13 mouse cellular contexts compared by ENCODE assay signal in genomic region chr11:56169576-56169975, GRCm38 (mm10).
DNase-seq lines count a peak whose midpoint lies in the region; ATAC-seq and TF ChIP-seq lines count a peak whose summit lies in the region.
"Had no signal": no experiment of that assay in that cellular context is flagged by ENCODE, and none has a peak within 500 bp of the region (broad histone marks: within the 10 kb centered on the region; RNA-seq: fewer than 3 reads in every experiment).

No protein-coding gene starts in this region.

- no peaks in the 10 kb centered on the region for H3K36me3 ChIP-seq in forebrain, embryonic 13.5 days (ENCODE audit: poor library complexity, severe bottlenecking)
- no peaks in the 10 kb centered on the region for H3K36me3 ChIP-seq in forebrain, embryonic 12.5 days (replicated peaks)
- H3K36me3 ChIP-seq in forebrain, embryonic 16.5 days (ENCODE audit: control insufficient read depth, insufficient read depth): no peaks in the 10 kb centered on the region
- no peaks in the 10 kb centered on the region for H3K36me3 ChIP-seq in stomach, postnatal 0 days (ENCODE audit: control insufficient read depth, insufficient read depth, low read length)
- H3K36me3 ChIP-seq: limb, embryonic 15.5 days had no signal

- TF ChIP-seq EP300 in stomach, postnatal 0 days (optimal IDR thresholded peaks at IDR 0.05): no peak

- 63% methylated on average over 9 of the region's 9 CpGs for WGBS in forebrain, embryonic 13.5 days
- 71% methylated on average over 9 of the region's 9 CpGs for WGBS in forebrain, embryonic 12.5 days
- 33% methylated on average over 9 of the region's 9 CpGs for WGBS in forebrain, embryonic 16.5 days
- 76% methylated on average over 9 of the region's 9 CpGs for WGBS in stomach, postnatal 0 days

- H3K9ac ChIP-seq in forebrain, embryonic 13.5 days: no peak overlapping the region
- H3K9ac ChIP-seq in forebrain, embryonic 12.5 days: no peak overlapping the region
- H3K9ac ChIP-seq in forebrain, embryonic 16.5 days (replicated peaks; ENCODE audit: low read depth, low read length): no peak overlapping the region
- H3K9ac ChIP-seq in stomach, postnatal 0 days (ENCODE audit: low read length): no peak overlapping the region
- H3K9ac ChIP-seq: limb, embryonic 15.5 days had no signal

- no peaks in the 10 kb centered on the region; the same call in 1 of the 2 replicates for H3K27me3 ChIP-seq in forebrain, embryonic 13.5 days
- no peaks in the 10 kb centered on the region for H3K27me3 ChIP-seq in forebrain, embryonic 12.5 days
- H3K27me3 ChIP-seq in forebrain, embryonic 16.5 days (replicated peaks; ENCODE audit: control insufficient read depth, insufficient read depth, low read length): no peaks in the 10 kb centered on the region
- no peaks in the 10 kb centered on the region for H3K27me3 ChIP-seq in stomach, postnatal 0 days (ENCODE audit: control insufficient read depth, insufficient read depth, low read length)
- H3K27me3 ChIP-seq: limb, embryonic 15.5 days had no signal

- H3K9me3 ChIP-seq in forebrain, embryonic 13.5 days (replicated peaks): no peaks in the 10 kb centered on the region
- H3K9me3 ChIP-seq in forebrain, embryonic 12.5 days: no peaks in the 10 kb centered on the region
- H3K9me3 ChIP-seq in forebrain, embryonic 16.5 days (ENCODE audit: control insufficient read depth, low read length): no peaks in the 10 kb centered on the region
- H3K9me3 ChIP-seq in stomach, postnatal 0 days (ENCODE audit: control insufficient read depth, low read length): no peaks in the 10 kb centered on the region
- H3K9me3 ChIP-seq: limb, embryonic 15.5 days had no signal

- H3K4me3 ChIP-seq in forebrain, embryonic 13.5 days: no peak overlapping the region
- no peak overlapping the region for H3K4me3 ChIP-seq in forebrain, embryonic 12.5 days (replicated peaks)
- no peak overlapping the region for H3K4me3 ChIP-seq in forebrain, embryonic 16.5 days (replicated peaks; ENCODE audit: low read length)
- H3K4me3 ChIP-seq in stomach, postnatal 0 days (ENCODE audit: low read depth, low read length): no peak overlapping the region
- H3K4me3 ChIP-seq: limb, embryonic 15.5 days had no signal

- no peak for TF ChIP-seq CTCF in stomach, postnatal 0 days (IDR thresholded peaks at IDR 0.05; ENCODE audit: low read depth)

- no peak overlapping the region for H3K4me2 ChIP-seq in forebrain, embryonic 13.5 days
- no peak overlapping the region for H3K4me2 ChIP-seq in forebrain, embryonic 12.5 days
- H3K4me2 ChIP-seq in forebrain, embryonic 16.5 days (ENCODE audit: low read length): no peak overlapping the region
- no peak overlapping the region for H3K4me2 ChIP-seq in stomach, postnatal 0 days (replicated peaks; ENCODE audit: low read depth)
- H3K4me2 ChIP-seq: limb, embryonic 15.5 days had no signal

- H3K4me1 ChIP-seq in forebrain, embryonic 13.5 days: no peaks in the 10 kb centered on the region
- no peaks in the 10 kb centered on the region for H3K4me1 ChIP-seq in forebrain, embryonic 12.5 days
- peaks cover 11% of the 10 kb centered on the region for H3K4me1 ChIP-seq in forebrain, embryonic 16.5 days (replicated peaks; ENCODE audit: control insufficient read depth, insufficient read depth, low read length)
- H3K4me1 ChIP-seq in stomach, postnatal 0 days (replicated peaks; ENCODE audit: control insufficient read depth, insufficient read depth): no peaks in the 10 kb centered on the region
- H3K4me1 ChIP-seq: limb, embryonic 15.5 days had no signal

- peak; percentile 61 to 72 for DNase-seq in layer of hippocampus, postnatal 14 days (ENCODE audit: low spot score in 2 of 2)
- peak; percentile 20 for DNase-seq in right cerebral cortex, postnatal 14 days
- DNase-seq in lung, adult 18-20 months: no peak
- no peak for DNase-seq in urinary bladder, postnatal 36 days (ENCODE audit: low spot score in 2 of 2)
- no peak for DNase-seq in stomach, postnatal 0 days (ENCODE audit: low spot score)
- DNase-seq: gastrocnemius, postnatal 36 days; heart, postnatal 36 days; kidney, adult 8-10 months had no signal

- H3K27ac ChIP-seq in forebrain, embryonic 13.5 days: peak overlapping the region; percentile 57
- no peak overlapping the region for H3K27ac ChIP-seq in forebrain, embryonic 12.5 days
- peak overlapping the region; percentile 70 for H3K27ac ChIP-seq in forebrain, embryonic 16.5 days (ENCODE audit: low read length)
- no peak overlapping the region for H3K27ac ChIP-seq in stomach, postnatal 0 days (replicated peaks)
- H3K27ac ChIP-seq: limb, embryonic 15.5 days had no signal

- peak; percentile 79 for ATAC-seq in forebrain, embryonic 13.5 days
- no peak for ATAC-seq in forebrain, embryonic 12.5 days (ENCODE audit: low FRiP score)
- ATAC-seq in forebrain, embryonic 16.5 days: peak; percentile 95
- ATAC-seq in stomach, postnatal 0 days (ENCODE audit: low FRiP score, low TSS enrichment): no peak
- ATAC-seq: activated CD4-positive, CD25-positive, alpha-beta regulatory T cell, adult 4 months had no signal

Comparison
In these comparisons a context has a peak if more than half of its experiments do, and no peak if none do; other contexts are left out.
1. ATAC-seq: peak in forebrain, embryonic 13.5 days (single experiment) and forebrain, embryonic 16.5 days (single experiment); none in forebrain, embryonic 12.5 days (single experiment) and stomach, postnatal 0 days (single experiment).
2. H3K27ac ChIP-seq: peak in forebrain, embryonic 13.5 days (single experiment) and forebrain, embryonic 16.5 days (single experiment); none in forebrain, embryonic 12.5 days (single experiment) and stomach, postnatal 0 days (single experiment).
3. DNase-seq: peak in layer of hippocampus, postnatal 14 days (2 of 2) and right cerebral cortex, postnatal 14 days (single experiment); none in lung, adult 18-20 months (0 of 2), urinary bladder, postnatal 36 days (0 of 2) and stomach, postnatal 0 days (single experiment).